Mouse (Mus musculus) C2C12 (cell line): ENCODE results near the gene Lrrc4c.

Experiments
- CEBPB ChIP-seq: IDR thresholded peaks from one replicate; pipeline ENCODE4 v1.6.1; 2011; ENCODE audit warnings: low read depth, mild to moderate bottlenecking, control low read depth, moderate library complexity
- CTCF ChIP-seq: IDR thresholded peaks from one replicate; pipeline ENCODE4 v1.5.1; 2011; ENCODE audit not compliant: control insufficient read depth, insufficient read depth, insufficient read length
- FOSL1 ChIP-seq: IDR thresholded peaks from one replicate; pipeline ENCODE4 v1.8.0; 2011; ENCODE audit warnings: mild to moderate bottlenecking, low read length; ENCODE audit not compliant: poor library complexity, insufficient read depth, severe bottlenecking
- MAX ChIP-seq: IDR thresholded peaks from one replicate; pipeline ENCODE4 v1.6.1; 2011; ENCODE audit warnings: mild to moderate bottlenecking, control low read depth
- MYOD1 ChIP-seq: IDR thresholded peaks from one replicate; pipeline ENCODE4 v1.6.1; 2011; ENCODE audit warnings: low read depth; ENCODE audit not compliant: control insufficient read depth, insufficient read length
- USF1 ChIP-seq: IDR thresholded peaks from one replicate; pipeline ENCODE4 v1.6.1; 2011; ENCODE audit warnings: low read depth, mild to moderate bottlenecking, control low read depth, moderate library complexity

DNA sequence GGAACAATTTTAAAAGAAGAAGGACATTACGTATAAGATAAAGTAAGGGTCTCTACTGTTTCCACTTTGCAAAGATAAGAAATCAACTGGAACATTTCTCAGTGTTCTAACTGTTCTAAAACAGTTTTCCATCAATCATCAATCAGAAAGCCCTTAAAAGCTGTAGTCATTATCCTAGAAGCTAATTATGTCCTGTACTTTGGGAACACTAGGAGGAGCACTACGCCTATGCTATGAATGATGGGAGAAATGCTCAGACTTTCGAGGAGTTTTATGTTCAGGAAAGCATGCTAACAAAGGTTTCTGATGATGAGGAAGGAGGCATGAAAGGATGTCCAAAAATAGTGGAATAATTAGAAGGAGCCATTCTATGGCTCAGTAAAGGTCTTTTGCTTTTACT is 219.5 kb downstream of the Lrrc4c start:
- TF ChIP-seq USF1 (no peak), CTCF (no peak), FOSL1 (no peak), MAX (no peak), CEBPB (no peak), MYOD1 (no peak)
